Mouse (Mus musculus) liver, adult (tissue): ENCODE data around the gene A4galt.

Experiments
- GATA4 ChIP-seq: IDR thresholded peaks from 2 replicates; pipeline ENCODE4 v1.6.1; 2014; ENCODE audit warnings: mild to moderate bottlenecking, low read length; ENCODE audit not compliant: insufficient replicate concordance

Gene A4galt

DNA sequence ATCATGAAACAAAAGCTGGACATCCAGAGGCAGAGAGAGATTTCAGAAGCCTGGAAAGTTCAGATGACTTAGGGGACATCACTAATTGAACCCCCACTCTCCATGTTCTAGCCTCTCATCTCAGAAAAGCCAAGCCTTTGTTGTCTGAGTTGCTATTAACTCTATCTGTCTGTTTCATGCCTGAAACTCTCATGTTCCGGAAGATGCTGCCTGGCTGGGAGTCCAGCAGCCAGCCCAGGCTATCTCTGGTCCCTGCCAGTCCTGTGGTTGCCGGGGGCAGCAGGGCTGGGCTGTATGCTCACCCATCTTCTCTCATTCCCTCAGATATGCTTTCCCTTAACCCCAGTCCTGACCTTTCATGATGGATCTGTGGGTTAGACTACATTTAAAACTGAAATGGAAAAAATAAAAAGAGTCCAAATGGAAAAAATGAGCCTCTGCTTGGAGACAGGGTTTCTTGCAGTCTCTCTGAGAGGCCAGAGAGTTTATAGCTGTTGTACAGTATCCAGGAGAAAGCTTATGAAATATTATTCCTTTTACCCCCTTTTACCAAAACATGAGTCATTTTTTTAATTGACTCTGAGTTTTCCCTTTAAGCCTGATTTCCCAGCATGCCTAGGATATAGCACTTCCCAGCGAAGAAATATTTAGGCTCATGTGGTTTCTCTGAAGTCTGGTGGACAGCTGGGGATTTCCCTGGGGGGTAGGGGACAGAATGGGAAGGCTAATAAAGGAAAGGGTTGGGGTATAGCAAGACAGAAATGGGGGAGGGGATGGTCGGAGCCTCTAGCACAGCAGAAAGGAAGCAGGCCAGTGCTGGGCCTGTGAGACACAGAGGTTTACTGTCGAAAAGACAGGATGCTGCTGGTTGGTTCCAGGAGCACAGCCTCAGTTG lies 36.0 kb downstream of the A4galt start:
- no peak for TF ChIP-seq GATA4

DNA sequence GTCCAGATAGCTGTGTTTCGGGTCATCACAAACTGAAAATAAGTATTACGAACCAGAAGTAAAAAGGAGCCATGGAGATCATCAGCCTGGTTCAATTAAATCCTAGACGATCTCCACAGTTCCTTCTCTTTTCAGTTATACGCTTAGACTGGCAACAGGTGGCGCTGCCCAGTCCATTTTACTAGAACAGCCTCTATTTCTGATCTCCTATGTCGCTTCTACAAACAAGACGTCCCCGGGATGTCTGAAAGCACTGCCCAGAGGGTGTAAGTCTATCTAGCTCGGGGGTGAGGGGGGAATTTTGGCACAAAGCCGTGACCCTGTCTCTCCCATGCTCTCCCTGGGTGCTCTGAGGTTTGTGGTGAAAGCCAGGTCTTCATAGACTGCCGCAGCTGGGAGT lies 41.3 kb downstream of the A4galt start:
- no peak for TF ChIP-seq GATA4

DNA sequence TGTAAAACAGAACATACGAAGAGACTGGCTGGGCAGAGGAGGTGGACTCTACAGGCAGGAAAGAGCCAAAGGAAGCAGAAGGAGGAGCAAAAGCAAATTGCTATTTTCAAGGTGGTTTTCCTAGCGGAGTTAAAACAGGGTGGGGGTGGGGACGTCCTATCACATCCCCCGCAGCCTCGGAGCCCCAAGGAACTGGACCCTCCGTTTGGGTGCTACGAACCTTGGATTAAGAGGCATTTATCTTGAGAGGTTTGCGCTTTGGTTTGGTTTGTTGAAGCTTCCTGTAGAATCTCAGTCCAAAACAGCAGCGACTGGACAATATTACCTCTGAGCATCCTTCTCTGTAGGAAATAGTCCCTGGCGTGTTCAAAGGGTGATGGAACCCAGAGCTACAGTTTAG lies 41.9 kb downstream of the A4galt start:
- TF ChIP-seq GATA4 = no peak

DNA sequence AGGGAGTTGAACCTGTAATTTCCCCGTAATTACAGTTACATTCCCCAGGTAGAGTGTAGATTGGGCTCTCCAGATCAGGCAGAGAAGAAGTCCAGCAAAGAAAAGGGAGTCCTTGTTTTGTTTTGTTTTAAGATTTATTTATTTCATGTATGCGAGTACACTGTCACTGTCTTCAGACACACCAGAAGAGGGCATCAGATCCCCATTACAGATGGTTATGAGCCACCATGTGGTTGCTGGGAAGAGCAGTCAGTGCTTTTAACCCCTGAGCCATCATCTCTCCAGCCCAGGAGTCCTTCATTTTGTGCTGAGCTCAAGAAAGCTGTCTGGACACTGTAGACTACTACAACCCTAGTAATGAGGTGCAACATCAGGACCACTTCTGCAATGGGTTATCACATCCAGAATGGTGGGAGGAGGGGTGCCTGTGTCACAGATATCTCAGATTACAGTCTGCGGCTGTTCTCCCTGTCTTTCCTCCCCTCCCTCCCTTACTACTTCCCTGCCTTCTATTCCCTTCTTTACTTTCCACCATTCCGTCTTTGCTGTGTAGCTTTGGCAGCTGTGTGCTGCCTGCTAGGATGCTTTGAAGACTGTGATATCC lies 42.4 kb downstream of the A4galt start:
- no peak for TF ChIP-seq GATA4

GRCm38 (mm10) chr15:83204731-83205451 lies 46.7 kb downstream of the A4galt start:
- TF ChIP-seq GATA4 = no peak

DNA sequence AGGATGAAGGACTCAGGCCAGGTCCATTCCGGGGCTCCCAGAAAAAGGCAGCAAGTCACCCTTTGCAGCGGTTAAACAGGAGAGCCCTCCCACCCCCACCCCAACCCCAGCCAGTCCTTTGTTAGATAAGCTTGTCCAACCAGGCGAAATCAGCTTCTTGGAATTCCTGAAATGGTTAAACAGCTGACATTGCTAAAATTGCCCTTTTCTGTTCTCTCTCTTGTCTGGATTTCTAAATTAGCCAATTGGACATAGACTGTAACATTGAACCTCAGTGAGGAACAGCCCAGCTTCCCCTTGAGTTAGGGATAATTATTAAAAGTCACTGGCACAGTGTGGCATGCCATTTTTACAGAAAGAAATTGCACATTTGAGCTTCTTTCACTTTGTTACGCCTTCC lies 49.2 kb downstream of the A4galt start:
- no peak for TF ChIP-seq GATA4

DNA sequence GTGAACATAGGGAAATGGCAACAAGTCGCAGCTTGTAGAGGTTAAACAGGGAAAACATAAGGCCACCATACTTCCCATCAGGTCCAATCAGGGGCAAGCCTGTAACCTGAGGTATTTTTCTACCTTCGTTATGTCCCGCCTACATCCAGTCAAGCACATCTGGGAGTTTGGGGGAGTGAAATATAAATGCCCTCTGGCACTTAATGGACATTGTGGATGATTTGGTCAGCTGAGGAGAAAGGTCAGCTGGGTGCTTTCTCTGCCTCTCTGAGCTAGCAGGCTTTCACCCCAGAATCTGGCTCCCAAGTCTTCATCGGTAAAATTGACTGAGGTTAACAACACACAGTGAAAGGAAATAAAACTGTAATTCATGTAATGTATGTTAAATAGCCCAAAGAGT lies 58.2 kb downstream of the A4galt start:
- TF ChIP-seq GATA4 = no peak

- no peak for TF ChIP-seq GATA4
Measured at GRCm38 (mm10) chr15:83182351-83182750, 69.2 kb downstream of the A4galt start.

DNA sequence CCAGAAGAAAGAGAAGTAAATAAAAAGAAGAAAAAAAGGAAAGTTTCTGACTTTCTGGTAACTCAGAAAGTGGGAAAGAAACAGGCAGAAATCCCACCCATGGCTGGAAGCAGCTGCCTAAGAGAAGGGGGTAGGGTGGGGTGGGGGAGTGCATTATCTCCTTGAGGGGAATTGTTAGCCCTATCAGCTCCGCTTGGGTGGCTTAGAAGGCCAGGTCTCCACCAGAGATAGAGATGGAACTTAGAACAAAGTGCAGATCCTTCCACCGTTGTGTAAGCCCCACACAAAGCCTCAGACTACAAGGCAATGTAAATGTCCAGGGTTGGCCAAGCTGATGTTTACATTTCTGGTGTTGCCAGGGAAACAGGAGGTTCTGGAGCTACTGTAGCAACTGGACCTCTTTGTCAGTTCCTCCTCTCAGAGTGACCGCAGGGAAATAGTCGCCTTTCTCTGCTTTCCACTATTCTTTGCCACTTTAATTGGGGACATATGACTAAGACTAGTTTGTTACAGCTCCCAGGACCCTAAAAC lies 69.7 kb downstream of the A4galt start:
- no peak for TF ChIP-seq GATA4

GRCm38 (mm10) chr15:83180004-83180403 lies 71.6 kb downstream of the A4galt start:
- no peak for TF ChIP-seq GATA4
